Mouse (Mus musculus): ENCODE data around the gene Slc20a1. TPM values are rescaled to one million over a fixed set of nuclear protein-coding genes. Genes with fewer than 3 reads are reported as not detected.

Slc20a1 gene
- total RNA-seq (2021), result 100 to 1,000 TPM; 110 to 130 TPM
- long read RNA-seq, experiment 1, transcript Slc20a1-202 (10 exons, 3,219 nt), result minor isoform, 6 of 24 reads
- long read RNA-seq, experiment 1, transcript Slc20a1-201 (11 exons, 3,316 nt), result major isoform, 10 of 24 reads
- long read RNA-seq, experiment 1, partial matches to known transcripts, result 6 of 24 reads
- long read RNA-seq, experiment 1, other reads (novel, unspliced or antisense), result 2 of 24 reads
- long read RNA-seq, experiment 2, transcript Slc20a1-201 (11 exons, 3,316 nt), result major isoform, 13 of 35 reads
- long read RNA-seq, experiment 2, transcript Slc20a1-202 (10 exons, 3,219 nt), result minor isoform, 6 of 35 reads
- long read RNA-seq, experiment 2, partial matches to known transcripts, result 12 of 35 reads
- long read RNA-seq, experiment 2, other reads (novel, unspliced or antisense), result 2 of 35 reads

- DNase-seq (ENCODE audit: low spot score in 2 of 2), result peak; percentile 98 to 99
These were observed at the start of gene Slc20a1 for GRCm38 (mm10) chr2:129198436-129199327. TSS of gene Slc20a1 (plus strand) at chr2:129198764.

DNA sequence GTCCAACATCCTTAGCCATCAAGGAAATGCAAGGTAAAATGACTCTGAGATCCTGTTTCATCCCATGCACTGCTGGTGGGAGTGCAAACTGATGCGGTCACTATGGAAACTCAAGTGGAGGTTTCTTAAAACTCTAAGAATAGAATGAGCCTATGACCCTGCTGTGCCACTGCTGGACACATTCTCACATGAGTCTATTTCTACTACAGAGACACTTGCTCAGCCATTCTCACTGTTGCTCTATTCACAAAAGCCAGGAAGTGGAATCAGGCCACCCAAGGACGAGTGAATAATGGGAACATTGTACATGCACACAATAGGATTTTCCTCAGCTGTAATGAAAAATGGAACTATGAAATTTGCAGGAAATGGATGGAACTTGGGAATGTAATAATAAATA is 49.7 kb upstream of the Slc20a1 start:
- no peak for DNase-seq (ENCODE audit: low spot score in 2 of 2)

DNA sequence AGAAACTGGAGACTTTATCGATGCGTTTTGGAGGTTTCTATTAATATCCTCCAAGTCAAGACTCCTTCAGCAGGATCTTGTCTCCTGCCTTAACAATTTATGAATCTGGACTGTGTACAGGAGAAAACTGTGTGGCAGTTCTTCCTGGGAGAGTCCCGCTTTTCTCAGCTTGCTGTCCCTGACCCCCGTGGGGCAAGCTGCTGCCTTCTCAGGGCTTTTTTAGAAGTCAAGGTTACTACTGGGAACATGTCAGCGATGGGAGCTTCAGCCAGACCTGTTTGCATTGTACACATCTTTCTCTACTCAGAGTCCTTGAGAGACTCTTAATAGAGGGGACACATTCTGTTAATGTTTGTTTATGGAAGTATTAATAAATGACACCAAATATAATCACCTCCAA is 48.2 kb upstream of the Slc20a1 start:
- DNase-seq (ENCODE audit: low spot score in 2 of 2), result no peak

DNA sequence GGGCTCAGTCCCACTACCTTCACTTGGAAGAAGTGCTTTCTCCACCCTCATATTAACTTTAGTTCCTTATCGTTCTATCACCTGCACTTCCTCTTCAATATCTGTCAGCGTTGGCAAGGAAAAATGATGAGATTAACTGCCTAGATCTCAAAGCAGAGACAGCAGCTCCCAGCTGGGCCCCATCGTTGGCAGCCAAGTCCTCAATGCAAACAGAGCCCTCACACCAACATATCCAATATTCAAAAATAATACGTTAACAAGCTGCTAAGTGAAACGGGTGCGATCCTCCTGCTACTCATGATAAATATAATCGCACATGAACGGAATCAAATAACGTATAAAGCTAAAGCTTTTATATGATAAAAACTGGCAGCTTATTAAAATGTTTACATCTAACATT is 47.5 kb upstream of the Slc20a1 start:
- no peak for DNase-seq (ENCODE audit: low spot score in 2 of 2)

GRCm38 (mm10) chr2:129152751-129153150 is 45.8 kb upstream of the Slc20a1 start:
- DNase-seq (ENCODE audit: low spot score in 2 of 2), result no peak

- DNase-seq (ENCODE audit: low spot score in 2 of 2), result no peak
These were observed 33.7 kb upstream of the Slc20a1 start for GRCm38 (mm10) chr2:129164815-129165214.

DNA sequence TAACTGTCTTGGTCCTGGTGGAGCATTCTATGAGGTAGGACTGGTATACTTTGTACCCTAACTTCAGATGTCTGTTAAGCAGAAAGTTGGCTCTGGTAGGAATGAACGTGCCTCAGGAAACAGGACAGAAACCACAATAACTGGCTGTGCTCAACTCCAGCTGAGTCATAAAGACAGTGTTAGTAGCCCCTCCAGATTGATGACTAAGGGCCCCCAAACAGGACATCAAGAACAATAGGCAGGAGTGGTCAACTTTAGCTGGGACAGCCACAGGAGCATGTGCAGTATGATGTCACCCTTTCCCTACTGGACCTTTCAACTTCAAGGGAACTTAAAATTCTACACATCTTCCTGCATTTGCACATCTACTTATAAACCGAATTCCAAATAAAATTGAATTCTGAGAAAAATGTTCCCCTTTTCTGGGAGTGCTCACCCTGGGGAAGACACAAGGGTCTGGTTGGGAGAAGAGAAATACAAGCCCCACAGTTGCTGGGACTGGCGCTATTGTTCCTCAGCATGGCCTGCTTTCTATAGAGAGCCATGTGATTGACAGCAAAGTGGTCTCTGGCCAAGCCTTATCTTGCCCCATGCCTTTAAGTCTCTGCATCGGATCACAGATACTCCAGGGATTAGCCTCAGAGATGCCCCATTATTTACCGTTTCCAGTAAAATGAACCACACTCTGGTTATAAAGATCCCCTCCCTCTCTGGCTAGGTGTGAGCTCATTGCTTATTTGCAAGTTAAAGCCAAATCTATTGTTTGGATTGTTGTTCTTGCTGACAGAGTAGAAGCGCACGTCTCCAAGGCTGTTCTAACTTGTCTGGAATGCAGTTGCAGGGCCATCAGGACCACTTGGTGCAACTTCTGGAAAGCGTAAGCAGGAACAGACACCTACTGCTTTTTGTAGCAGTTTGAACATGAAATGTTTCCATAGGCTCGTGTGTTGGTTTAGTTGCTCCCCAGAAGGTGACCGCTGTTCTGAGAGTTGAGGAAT is 31.8 kb upstream of the Slc20a1 start:
- DNase-seq (ENCODE audit: low spot score in 2 of 2), result no peak

DNA sequence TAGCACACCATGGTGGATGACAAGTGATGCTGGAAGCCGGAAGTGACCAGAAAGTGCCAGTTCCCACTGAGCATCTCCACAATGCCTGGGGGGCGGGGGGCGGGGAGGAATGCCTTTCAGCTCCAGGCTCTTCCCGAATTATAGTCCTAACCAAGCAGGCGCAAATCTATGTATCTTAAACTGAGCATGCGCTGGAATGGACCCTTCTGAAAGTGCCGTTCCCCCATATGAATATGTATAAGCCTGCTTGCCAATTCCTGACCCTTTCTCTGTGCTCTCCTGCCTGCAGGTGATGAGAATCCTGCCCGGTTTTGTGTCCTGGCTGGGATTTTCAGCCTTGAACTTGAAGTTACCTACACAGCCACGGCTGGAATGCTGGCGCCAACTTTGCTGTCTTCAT is 25.2 kb upstream of the Slc20a1 start:
- no peak for DNase-seq (ENCODE audit: low spot score in 2 of 2)

GRCm38 (mm10) chr2:129174474-129174873 is 24.1 kb upstream of the Slc20a1 start:
- peak; percentile 29 to 58 for DNase-seq (ENCODE audit: low spot score in 2 of 2)

- DNase-seq (ENCODE audit: low spot score in 2 of 2), result no peak
These were observed 22.9 kb upstream of the Slc20a1 start for GRCm38 (mm10) chr2:129175636-129176035.

DNA sequence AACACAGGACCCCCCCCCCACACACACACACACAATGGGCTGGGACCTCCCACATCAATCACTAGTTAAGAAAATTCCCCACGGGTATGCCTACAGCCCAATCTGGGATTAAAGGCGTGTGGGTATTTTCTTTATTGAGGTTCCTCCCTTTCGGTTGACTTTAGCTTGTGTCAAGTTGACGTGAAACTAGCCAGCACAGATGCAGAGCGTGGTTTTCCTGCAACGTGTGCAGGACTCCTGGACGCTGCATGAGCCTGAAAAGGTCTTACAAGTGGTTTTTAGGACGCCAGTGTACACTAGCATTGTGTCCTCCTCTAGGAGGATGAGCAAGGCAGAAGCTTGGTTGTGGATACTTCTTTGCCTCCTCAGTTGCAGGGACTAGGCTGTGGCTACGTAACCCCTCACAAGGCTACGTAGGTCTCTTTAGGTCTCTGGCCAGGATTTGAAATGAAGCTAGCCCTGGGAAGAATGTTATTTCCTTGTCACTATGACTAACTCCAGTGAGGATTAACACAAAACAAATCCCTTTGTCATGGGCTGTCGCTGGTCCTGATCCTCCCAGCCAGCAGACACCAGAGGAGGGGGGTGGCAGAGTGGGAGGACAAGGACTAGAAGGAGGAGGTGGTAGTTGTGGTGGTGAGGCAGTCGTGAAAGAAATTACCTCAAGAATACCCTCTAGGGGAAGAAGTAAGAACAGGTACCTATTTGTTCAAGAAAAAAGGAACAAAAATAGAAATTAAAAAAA is 21.7 kb upstream of the Slc20a1 start:
- no peak for DNase-seq (ENCODE audit: low spot score in 2 of 2)

- no peak for DNase-seq (ENCODE audit: low spot score in 2 of 2)
These were observed 20.9 kb upstream of the Slc20a1 start for GRCm38 (mm10) chr2:129177661-129178060.

- DNase-seq (ENCODE audit: low spot score in 2 of 2), result no peak
These were observed 20.2 kb upstream of the Slc20a1 start for GRCm38 (mm10) chr2:129178182-129178908.

DNA sequence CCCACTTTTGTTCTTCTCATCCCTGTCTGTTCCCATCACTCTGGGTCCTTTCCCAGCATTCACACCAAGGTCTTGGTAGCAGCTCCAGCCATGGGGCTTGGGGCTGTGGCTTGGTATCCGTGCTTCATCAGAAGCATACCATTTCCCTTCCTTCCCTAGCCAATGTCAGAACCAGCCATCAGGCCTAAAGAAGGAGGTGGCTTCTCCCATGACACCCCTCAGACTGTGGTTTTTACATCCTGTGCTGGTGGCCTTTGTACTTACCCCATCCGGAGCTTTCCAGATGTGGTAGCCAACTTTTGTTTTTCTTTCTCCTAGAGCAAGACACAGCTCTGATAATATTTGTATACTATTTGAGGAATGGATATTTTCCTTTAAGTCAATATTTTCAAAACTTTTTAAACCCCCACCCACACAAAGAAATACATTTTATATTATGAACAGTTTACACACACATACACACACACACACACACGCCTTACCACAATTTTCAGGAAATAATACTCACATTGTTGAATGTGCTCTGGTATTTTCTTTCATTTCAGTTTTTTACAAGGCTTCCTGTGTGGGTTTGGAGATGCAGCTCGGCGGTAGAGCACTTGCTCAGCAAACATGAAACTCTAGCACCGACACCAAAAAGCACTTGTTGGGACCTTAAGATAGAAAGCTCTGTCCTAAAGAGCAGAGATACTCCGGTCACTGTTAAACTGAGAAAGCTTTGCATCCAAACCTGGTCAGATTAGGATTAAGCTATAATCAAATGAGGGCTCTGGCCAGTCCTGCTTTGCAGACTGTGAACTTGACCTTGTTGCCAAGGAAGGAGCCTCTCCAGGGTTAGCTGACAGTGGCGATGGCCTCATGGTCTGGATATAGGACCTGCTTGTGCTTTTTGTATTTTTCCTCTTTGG is 18.4 kb upstream of the Slc20a1 start:
- DNase-seq (ENCODE audit: low spot score in 2 of 2), result no peak

- DNase-seq (ENCODE audit: low spot score in 2 of 2), result no peak
These were observed 17.1 kb upstream of the Slc20a1 start for GRCm38 (mm10) chr2:129181509-129181908.

- no peak for DNase-seq (ENCODE audit: low spot score in 2 of 2)
These were observed 16.2 kb upstream of the Slc20a1 start for GRCm38 (mm10) chr2:129182412-129182811.

GRCm38 (mm10) chr2:129183561-129184031 is 15.0 kb upstream of the Slc20a1 start:
- peak in 1 of 2 experiments; percentile 14 for DNase-seq (ENCODE audit: low spot score in 2 of 2)

GRCm38 (mm10) chr2:129184853-129185252 is 13.7 kb upstream of the Slc20a1 start:
- no peak for DNase-seq (ENCODE audit: low spot score in 2 of 2)

Data from layer of hippocampus, postnatal 14 days (tissue).